Mouse (Mus musculus) spleen, adult 2 months (tissue): ENCODE data around the gene Ntpcr.

Source experiments
- CTCF ChIP-seq: fragments of 200-500 bp; IDR thresholded peaks from 2 replicates; pipeline ENCODE4 v1.5.1; 2011; ENCODE audit warnings: mild to moderate bottlenecking, inconsistent platforms; ENCODE audit not compliant: insufficient read depth, insufficient read length, insufficient replicate concordance; ENCODE audit errors: extremely low read depth
- POLR2A ChIP-seq: fragments of 200-500 bp; IDR thresholded peaks from 2 replicates; pipeline ENCODE4 v1.6.1; 2011; ENCODE audit warnings: low read depth, low read length, inconsistent platforms

DNA sequence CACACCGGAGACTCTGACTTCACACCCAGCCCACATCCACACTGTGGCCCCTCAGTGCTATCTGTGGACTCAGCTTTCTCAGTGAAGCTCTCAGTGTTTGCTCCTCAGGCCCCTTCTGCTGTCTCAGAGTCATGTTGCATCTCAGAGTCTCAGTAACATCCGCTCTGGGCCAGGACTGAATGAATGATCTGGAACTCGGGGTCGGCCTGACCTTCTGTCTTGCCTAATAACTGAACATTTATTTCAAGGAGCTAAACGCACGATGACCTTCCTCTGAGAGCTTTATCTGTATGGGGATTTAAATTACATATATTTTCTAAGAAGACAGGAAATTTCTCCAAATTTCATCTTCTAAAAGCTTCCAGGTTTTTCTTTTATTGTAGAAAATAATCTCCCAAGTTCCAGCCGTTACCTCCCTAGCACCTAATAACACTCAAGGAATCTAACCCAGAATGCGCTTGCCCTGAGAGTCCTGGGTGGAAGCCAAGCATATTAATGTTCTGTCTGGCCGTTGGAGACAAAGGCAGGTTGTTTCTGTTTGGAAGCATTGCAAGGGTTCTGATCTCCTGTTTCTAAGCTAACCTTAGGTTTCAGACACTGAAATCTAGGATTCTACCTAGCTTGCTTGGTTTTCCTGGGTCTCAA, 43.4 kb upstream of the Ntpcr start:
- TF ChIP-seq CTCF (no peak), POLR2A (no peak)
